Mouse (Mus musculus) urinary bladder, postnatal 36 days (tissue): Measurements from ENCODE around the gene Tspan4.

Experiments used
- DNase-seq, 2 experiments: peaks; one replicate each; pipeline ENCODE4 v3.0.0; 2022; ENCODE audit warnings: low spot score in 2 of 2, mixed read lengths in 1 of 2

Gene Tspan4

GRCm38 (mm10) chr7:141475011-141475804, at the start of gene Tspan4, which contains the start of gene Polr2l:
Gene Tspan4 (plus strand): TSS chr7:141475240.
Gene Polr2l (minus strand): TSS chr7:141475132.
- peak; percentile 80 to 83 for DNase-seq

GRCm38 (mm10) chr7:141426948-141427730, 47.9 kb upstream of the Tspan4 start:
- no peak for DNase-seq

- DNase-seq, result no peak
These were observed 46.3 kb upstream of the Tspan4 start for GRCm38 (mm10) chr7:141428701-141429100.

- DNase-seq, result no peak
These were observed 45.7 kb upstream of the Tspan4 start, which contains the start of gene Cend1 for GRCm38 (mm10) chr7:141429310-141429709. Gene Cend1 (minus strand): TSS chr7:141429491.

GRCm38 (mm10) chr7:141429840-141430584, 45.0 kb upstream of the Tspan4 start:
- no peak for DNase-seq

- no peak for DNase-seq
These were observed 44.3 kb upstream of the Tspan4 start for GRCm38 (mm10) chr7:141430585-141431240.

- no peak for DNase-seq
These were observed 43.4 kb upstream of the Tspan4 start for GRCm38 (mm10) chr7:141431434-141432185.

GRCm38 (mm10) chr7:141432186-141432611, 42.8 kb upstream of the Tspan4 start:
- no peak for DNase-seq

GRCm38 (mm10) chr7:141432741-141433516, 42.1 kb upstream of the Tspan4 start:
- peak in 1 of 2 experiments; percentile 83 for DNase-seq

- no peak for DNase-seq
These were observed 41.3 kb upstream of the Tspan4 start for GRCm38 (mm10) chr7:141433517-141434400.

GRCm38 (mm10) chr7:141434464-141434863, 40.6 kb upstream of the Tspan4 start:
- DNase-seq, result no peak

- DNase-seq, result no peak
These were observed 39.7 kb upstream of the Tspan4 start for GRCm38 (mm10) chr7:141435129-141435855.

- no peak for DNase-seq
These were observed 39.1 kb upstream of the Tspan4 start for GRCm38 (mm10) chr7:141435856-141436522.

GRCm38 (mm10) chr7:141436523-141436892, 38.5 kb upstream of the Tspan4 start:
- DNase-seq, result no peak

GRCm38 (mm10) chr7:141437178-141438120, 37.6 kb upstream of the Tspan4 start, which contains the start of gene Slc25a22:
Gene Slc25a22 (minus strand): TSS chr7:141437892.
- DNase-seq, result peak; percentile 78 to 81

GRCm38 (mm10) chr7:141438201-141438968, 36.7 kb upstream of the Tspan4 start:
- no peak for DNase-seq
